Mouse (Mus musculus): ENCODE results near the gene Med18. TPM values are rescaled to one million over a fixed set of nuclear protein-coding genes. Genes with fewer than 3 reads are reported as not detected.
"Not testable (repeated sequence)": the region's sequence is repeated elsewhere in the genome, so short reads cannot be mapped to it uniquely, and the experiment has no call there.

Med18 gene
- total RNA-seq, 4 experiments from 2014 or later, result 9.2 to 12.0 (median 9.8) TPM

DNA sequence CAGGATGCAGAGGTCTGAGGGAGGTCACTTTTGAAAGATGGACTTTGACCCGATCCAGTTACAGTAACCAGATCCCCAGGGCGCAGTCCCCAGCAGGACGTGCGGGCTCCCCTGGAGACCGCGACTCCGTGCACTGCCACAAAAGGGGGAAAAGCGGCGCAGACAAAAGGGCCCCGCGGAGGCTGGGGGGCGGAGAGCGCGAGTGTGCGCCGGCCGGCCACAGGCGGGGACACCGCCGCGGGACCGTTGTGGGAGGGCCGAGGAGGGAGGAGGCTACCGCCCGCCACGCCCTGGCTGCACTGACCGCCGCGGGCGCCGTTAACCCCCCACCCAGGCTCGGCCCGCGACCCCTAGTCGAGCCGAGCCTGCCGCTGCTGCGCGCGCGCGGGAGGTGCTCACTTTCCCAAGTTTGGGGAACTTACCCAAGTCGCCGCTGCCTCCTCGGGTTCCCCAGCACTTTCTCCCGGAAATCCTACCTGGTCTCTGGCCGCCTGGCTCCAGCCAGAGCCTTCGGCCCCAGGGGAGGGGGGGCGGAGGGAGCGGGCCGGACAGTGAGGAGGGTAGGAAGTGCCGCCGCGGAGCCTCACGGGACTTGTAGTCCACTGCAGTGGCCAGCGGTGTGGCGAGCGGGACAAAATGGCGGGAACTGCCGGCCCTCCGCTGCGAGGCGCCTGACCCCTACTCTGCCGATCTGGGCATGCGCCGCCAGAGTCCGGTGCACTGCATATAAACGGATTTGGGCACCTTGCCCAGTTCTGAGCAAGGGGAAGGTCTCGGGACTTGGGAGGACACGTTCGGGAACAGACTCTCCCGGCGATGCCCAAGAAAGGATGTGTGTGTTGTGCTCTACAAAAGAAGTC lies 41.6 kb downstream of the Med18 start, which contains the start of gene Phactr4:
Gene Phactr4, minus strand, starts transcription at position 567 of the 860 bp plus-strand sequence.
- peak; percentile 82 to 92 for DNase-seq (ENCODE audit: low spot score in 2 of 2)

DNA sequence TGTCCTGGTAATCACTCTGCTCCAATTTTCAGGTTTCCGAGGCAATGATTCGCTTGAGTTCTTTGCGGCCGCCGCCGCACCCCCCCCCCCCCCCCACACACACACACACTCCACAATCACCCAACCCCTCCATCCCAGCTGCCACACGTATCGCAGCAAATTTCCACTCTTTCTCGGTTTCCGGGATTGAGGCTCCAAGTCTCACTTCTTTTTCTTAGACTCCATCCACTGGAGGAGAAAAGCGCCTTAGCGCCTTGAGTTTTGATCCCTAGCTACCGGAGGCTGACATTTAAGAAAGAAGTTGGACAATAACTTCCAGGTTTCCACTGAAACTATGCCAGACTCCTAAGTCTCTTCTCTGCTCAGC lies 42.2 kb downstream of the Med18 start:
- DNase-seq (ENCODE audit: low spot score in 2 of 2), result no peak

DNA sequence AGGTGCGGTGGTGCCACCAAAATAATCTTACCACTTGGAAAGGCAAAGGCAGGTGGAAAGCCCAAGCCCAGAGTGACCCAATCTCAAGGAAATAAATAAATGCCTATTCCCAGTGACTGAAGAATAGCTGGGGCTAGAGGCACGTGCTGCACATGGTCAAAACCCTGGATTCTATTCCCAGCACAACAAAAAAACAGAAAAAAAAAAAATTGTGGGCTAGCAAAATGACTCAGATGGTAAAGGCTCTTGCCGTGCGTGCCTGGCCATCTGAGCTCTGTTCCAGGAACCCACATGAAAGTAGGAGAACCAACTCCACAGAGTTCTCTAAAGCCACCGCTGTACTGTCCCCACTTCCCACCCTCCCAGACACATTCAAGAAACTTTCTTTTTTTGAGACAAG lies 43.2 kb downstream of the Med18 start:
- no peak for DNase-seq (ENCODE audit: low spot score in 2 of 2)

DNA sequence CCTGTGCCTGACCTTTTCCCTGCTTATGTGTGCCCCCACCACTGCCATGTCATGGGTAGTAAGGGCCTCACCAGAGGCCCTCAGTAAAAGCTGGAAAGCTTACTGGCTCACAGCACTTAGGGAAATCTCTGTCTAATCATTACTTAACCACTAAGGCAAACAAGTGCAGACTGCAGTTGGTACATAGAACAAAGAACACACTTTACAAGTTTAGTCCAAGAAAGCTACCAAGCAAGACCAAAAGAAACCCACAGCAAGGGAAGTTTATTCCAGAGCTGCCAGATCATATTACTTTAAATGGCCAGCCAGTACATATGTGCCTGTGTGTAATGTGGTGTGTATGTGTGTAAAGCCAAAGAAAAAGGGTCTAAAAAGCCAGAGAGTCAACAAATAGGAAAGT lies 47.8 kb downstream of the Med18 start:
- DNase-seq (ENCODE audit: low spot score in 2 of 2), result no peak

- not testable (repeated sequence) for DNase-seq (ENCODE audit: low spot score in 2 of 2)
Measured at GRCm38 (mm10) chr4:132413257-132413656, 50.5 kb downstream of the Med18 start.

DNA sequence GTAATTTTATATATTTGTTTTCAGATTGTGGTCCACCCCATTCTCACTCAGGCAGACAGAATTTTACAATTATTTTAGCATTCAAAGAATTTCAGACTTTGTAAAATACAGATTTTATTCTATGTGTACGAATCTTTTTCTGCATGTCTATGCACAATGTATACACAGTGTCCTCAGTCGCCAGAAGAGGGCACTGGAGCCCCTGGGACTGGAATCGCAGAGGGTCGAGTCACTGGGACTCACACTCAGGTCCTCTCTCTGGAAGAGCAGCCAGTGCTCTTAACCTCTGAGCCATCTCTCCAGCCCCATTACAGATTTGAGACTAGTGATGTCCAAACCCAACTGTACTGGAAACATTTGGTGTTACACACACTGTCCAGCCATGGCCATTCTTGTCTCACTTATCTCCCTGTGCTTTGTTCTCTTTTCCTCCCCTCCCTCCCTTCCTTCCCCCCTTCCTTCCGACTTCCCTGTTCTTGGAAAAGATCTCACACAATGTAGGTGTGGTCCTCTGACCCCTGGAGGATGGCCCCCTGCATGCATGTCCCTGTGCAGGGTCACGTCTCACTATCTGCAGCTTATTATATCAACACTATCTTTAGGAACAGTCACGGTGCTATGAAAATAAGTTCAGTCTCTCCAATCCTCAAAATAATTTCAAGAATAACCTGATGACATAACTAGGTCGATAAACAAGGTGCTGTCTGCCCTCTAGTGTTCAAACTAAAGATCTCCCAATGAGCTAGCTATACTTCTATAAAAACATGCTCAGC lies 52.2 kb downstream of the Med18 start:
- DNase-seq (ENCODE audit: low spot score in 2 of 2), result no peak

- no peak for DNase-seq (ENCODE audit: low spot score in 2 of 2)
Measured at GRCm38 (mm10) chr4:132409587-132410229, 54.0 kb downstream of the Med18 start.

Other genes starting within 250 kb of the Med18 start
- 10 to 100 TPM; 18.9 to 24.7 (median 20.2) TPM for gene Gmeb1, start 202.3 kb downstream of the Med18 start, total RNA-seq (2022)
- 10 to 100 TPM; 15.7 to 22.4 (median 20.4) TPM for gene Taf12, start 189.5 kb downstream of the Med18 start, total RNA-seq (2022)
- gene Rab42, start 160.5 kb downstream of the Med18 start, total RNA-seq (2022), result 1 to 10 TPM; 1.5 to 3.3 (median 2.3) TPM
- 10 to 100 TPM; 20.6 to 30.6 (median 29.0) TPM for gene Trnau1ap, start 134.4 kb downstream of the Med18 start, total RNA-seq (2022)
- 10 to 100 TPM; 12.0 to 15.5 (median 14.2) TPM for gene Rcc1, start 110.3 kb downstream of the Med18 start, total RNA-seq (2022)
- 10 to 100 TPM in 2 of 4 experiments, 1 to 10 TPM in 2; 8.9 to 14.6 (median 11.9) TPM for gene Phactr4, start 41.4 kb downstream of the Med18 start, total RNA-seq (2022)
- gene Sesn2, start 46.6 kb upstream of the Med18 start, total RNA-seq (2022), result 10 to 100 TPM in 2 of 4 experiments, 1 to 10 TPM in 2; 9.7 to 12.3 (median 10.1) TPM
- 100 to 1,000 TPM; 377 to 510 (median 435) TPM for gene Atpif1, start 69.7 kb upstream of the Med18 start, total RNA-seq (2022)
- gene Dnajc8, start 71.6 kb upstream of the Med18 start, total RNA-seq (2022), result 100 to 1,000 TPM in 2 of 4 experiments, 10 to 100 TPM in 2; 97.8 to 114 (median 101) TPM
- 1 to 10 TPM; 1.1 to 3.0 (median 1.8) TPM for gene Ptafr, start 100.1 kb upstream of the Med18 start, total RNA-seq (2022)
- gene Eya3, start 175.1 kb upstream of the Med18 start, total RNA-seq (2022), result 10 to 100 TPM; 29.2 to 36.5 (median 32.4) TPM

All from left cerebral cortex, adult 8-10 months (tissue).